Mouse (Mus musculus) lung, postnatal 0 days (tissue): Measurements from ENCODE around the gene Vstm2l.

ENCODE experiments used
- CTCF ChIP-seq: IDR thresholded peaks from 2 replicates; pipeline ENCODE4 v1.5.1; 2016; ENCODE audit warnings: antibody characterized with exemption, mild to moderate bottlenecking
- EP300 ChIP-seq: IDR thresholded peaks from 2 replicates; pipeline ENCODE4 v1.6.1; 2016; ENCODE audit warnings: antibody characterized with exemption, mild to moderate bottlenecking, control low read depth

GRCm38 (mm10) chr2:157891166-157891565 is 23.3 kb upstream of the Vstm2l start:
- TF ChIP-seq EP300 = no peak
- TF ChIP-seq CTCF = no peak
